Mouse (Mus musculus) cerebellum, adult 2 months (tissue): Measurements from ENCODE around the gene Fam71e1.

ENCODE experiments used
- CTCF ChIP-seq: fragments of 200-500 bp; IDR thresholded peaks from 2 replicates; pipeline ENCODE4 v1.5.1; 2011; ENCODE audit warnings: low read depth, mild to moderate bottlenecking, control low read depth, low read length, moderate library complexity, borderline replicate concordance; ENCODE audit not compliant: insufficient read depth
- POLR2A ChIP-seq: fragments of 200-500 bp; IDR thresholded peaks from 2 replicates; pipeline ENCODE4 v1.6.1; 2011; ENCODE audit warnings: low read length, control low read depth, borderline replicate concordance; ENCODE audit not compliant: insufficient read depth

GRCm38 (mm10) chr7:44460067-44460466 lies 36.3 kb upstream of the Fam71e1 start:
- TF ChIP-seq CTCF, result no peak
- TF ChIP-seq POLR2A, result no peak
